Mouse (Mus musculus): ENCODE data around the gene Gm20388.

GRCm38 (mm10) chr8:120006645-120007160, 96.1 kb downstream of the Gm20388 start:
- no peak for TF ChIP-seq CTCF (IDR thresholded peaks at IDR 0.05; ENCODE audit: extremely low read depth, insufficient read depth, low read length)
- TF ChIP-seq POLR2A (IDR thresholded peaks at IDR 0.05; ENCODE audit: extremely low read depth, insufficient read depth, low read length): no peak

All from cortical plate, adult 2 months (tissue).